Mouse (Mus musculus) heart, adult 8-10 months (tissue): Measurements from ENCODE around the gene S100a5. TPM values are rescaled to one million over a fixed set of nuclear protein-coding genes. Genes with fewer than 3 reads are reported as not detected.
A peak's percentile ranks its signal among the peaks of the same experiment; 100 is the strongest.

Experiments used
- DNase-seq: peaks from one replicate; pipeline ENCODE4 v3.0.0; 2022; ENCODE audit warnings: low spot score
- total RNA-seq, 4 experiments: library from RNA; stranded (reverse); gene quantifications; 2 replicates each; pipeline ENCODE4 v1.2.4; 2022

S100a5 gene
- total RNA-seq, 4 experiments from 2014 or later, result not detected

- DNase-seq, result no peak
These were observed 8.3 kb upstream of the S100a5 start for GRCm38 (mm10) chr3:90600036-90600435.

GRCm38 (mm10) chr3:90600458-90601195, 7.7 kb upstream of the S100a5 start:
- DNase-seq, result no peak

- DNase-seq, result no peak
These were observed 6.7 kb upstream of the S100a5 start, which contains the start of gene Gm42674 for GRCm38 (mm10) chr3:90601486-90602110. TSS of gene Gm42674 (plus strand) at chr3:90601904.

GRCm38 (mm10) chr3:90603623-90604022, 4.7 kb upstream of the S100a5 start, which contains the start of gene S100a4:
TSS of gene S100a4 (plus strand) at chr3:90603771.
- no peak for DNase-seq

GRCm38 (mm10) chr3:90604416-90604815, 3.9 kb upstream of the S100a5 start:
- DNase-seq, result peak; percentile 88

GRCm38 (mm10) chr3:90605049-90605448, 3.3 kb upstream of the S100a5 start:
- no peak for DNase-seq

GRCm38 (mm10) chr3:90605736-90606135, 2.6 kb upstream of the S100a5 start:
- DNase-seq, result no peak

GRCm38 (mm10) chr3:90606185-90606584, 2.1 kb upstream of the S100a5 start:
- no peak for DNase-seq

GRCm38 (mm10) chr3:90607361-90607760, 962 bp upstream of the S100a5 start:
- DNase-seq, result no peak

- no peak for DNase-seq
These were observed 779 bp downstream of the S100a5 start for GRCm38 (mm10) chr3:90609102-90609501.

- DNase-seq, result no peak
These were observed 3.2 kb downstream of the S100a5 start for GRCm38 (mm10) chr3:90611494-90611893.

GRCm38 (mm10) chr3:90612061-90612460, 3.7 kb downstream of the S100a5 start:
- no peak for DNase-seq

GRCm38 (mm10) chr3:90612728-90613291, 4.5 kb downstream of the S100a5 start, which contains the start of gene S100a6:
TSS of gene S100a6 (plus strand) at chr3:90612882.
- peak; percentile 75 for DNase-seq

- DNase-seq, result no peak
These were observed 5.3 kb downstream of the S100a5 start for GRCm38 (mm10) chr3:90613461-90614147.

- no peak for DNase-seq
These were observed 5.8 kb downstream of the S100a5 start for GRCm38 (mm10) chr3:90614148-90614530.

GRCm38 (mm10) chr3:90614611-90615251, 6.4 kb downstream of the S100a5 start:
- no peak for DNase-seq

GRCm38 (mm10) chr3:90615415-90615814, 7.1 kb downstream of the S100a5 start:
- DNase-seq, result peak; percentile 82

GRCm38 (mm10) chr3:90615911-90616310, 7.6 kb downstream of the S100a5 start:
- no peak for DNase-seq

- no peak for DNase-seq
These were observed 9.3 kb downstream of the S100a5 start for GRCm38 (mm10) chr3:90617586-90617985.

GRCm38 (mm10) chr3:90621552-90621951, 13.2 kb downstream of the S100a5 start:
- DNase-seq, result no peak

- DNase-seq, result no peak
These were observed 15.2 kb downstream of the S100a5 start for GRCm38 (mm10) chr3:90623435-90624071.
